Mouse (Mus musculus) layer of hippocampus, adult 9-11 months (tissue): Measurements from ENCODE around the gene Rrp9.

Source experiments
- DNase-seq: peaks from one replicate; pipeline ENCODE4 v3.0.0; 2022

Gene Rrp9

DNA sequence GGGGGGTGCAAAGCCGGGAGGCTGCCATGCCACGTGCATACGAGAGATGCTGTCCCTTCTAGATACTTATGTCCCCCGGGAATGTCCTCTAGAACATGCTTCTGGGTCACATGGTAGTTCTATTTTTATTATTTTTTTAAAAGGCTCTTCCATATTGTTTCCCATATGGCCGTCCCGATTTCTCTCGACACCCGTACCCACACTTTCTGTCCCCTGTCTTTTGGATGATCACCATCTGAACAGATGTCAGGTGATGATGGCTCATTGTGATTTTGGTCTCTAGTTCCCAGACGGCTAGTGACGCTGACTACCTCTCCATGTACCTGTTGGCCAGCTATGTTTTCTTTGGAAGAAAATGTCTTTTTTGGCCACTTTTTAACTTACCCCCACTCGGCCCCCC lies 59.2 kb downstream of the Rrp9 start:
- peak; percentile 47 for DNase-seq
